Mouse (Mus musculus) monocyte, adult 5-6 weeks (primary cell): ENCODE measurements at regions not wholly inside any gene's neighbourhood (a gene's known extent, or its start where the extent isn't known, plus 50 kb on each side); places are given as distances from the start of the nearest gene placed in this dataset.
A peak's percentile ranks its signal among the peaks of the same experiment; 100 is the strongest.

Experiments used
- ATAC-seq: fragments of 153-309, 156-312 bp; replicated peaks from 2 replicates; pipeline ENCODE4 v1.8.0; 2017; ENCODE audit warnings: mild to moderate bottlenecking; ENCODE audit not compliant: low TSS enrichment, insufficient number of reproducible peaks, severe bottlenecking, poor library complexity, low FRiP score

DNA sequence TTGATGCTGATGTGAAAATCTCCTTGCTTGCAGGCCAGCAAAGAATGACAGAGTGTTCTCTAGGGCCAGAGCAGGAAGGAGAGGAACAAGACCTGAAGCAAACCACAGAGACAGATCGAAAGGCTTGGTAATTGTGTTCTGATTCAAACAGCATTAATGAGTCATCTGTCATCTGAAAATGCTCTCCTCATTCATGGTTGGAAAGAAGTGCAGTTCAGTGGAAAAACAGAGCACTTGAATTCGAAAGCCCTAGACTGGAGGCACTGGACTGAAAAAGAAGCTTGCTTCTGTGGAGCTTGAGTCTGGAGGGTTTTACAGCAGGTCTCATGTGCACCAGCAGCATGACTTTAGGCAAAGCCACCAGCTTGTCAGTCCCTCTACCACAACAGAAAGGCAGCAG is 374.3 kb upstream of the B430305J03Rik start:
- no peak for ATAC-seq

DNA sequence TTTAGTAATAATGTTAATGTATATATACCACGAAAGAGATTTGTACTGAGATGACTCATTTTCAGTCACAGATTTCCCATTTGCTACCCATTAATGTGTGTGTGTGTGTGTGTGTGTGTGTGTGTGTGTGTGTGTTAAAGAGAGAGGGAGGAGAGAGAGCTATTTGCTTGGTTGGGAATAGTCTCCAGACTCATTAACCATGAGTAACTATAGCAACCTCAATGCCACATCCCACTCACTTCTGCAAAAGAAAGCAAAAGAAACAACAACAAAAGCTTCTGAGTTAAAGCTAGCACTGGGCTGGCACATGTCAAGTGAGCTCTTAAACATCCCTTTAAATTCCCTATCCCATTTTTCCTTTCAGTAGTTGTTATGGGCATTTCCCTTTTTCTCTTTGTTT is 372.8 kb upstream of the B430305J03Rik start:
- no peak for ATAC-seq

DNA sequence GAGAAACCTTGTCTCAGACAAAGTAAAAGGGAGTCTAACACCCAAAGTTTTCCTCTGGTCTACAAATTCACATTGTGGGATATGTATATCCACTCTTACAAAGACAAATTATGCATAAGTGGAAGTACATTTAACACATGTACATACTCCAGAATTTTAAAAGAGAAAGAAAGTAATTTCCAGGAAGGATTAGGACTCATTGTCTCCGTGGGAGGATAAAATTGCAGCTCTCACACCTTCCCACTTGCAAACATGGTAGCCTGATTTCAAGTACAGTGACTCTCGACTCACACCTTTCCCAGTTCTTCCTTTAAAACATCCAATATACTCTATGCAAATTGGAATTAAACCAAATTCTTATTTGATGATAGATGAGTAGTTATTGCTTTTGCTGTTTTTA is 351.0 kb upstream of the B430305J03Rik start:
- no peak for ATAC-seq

- ATAC-seq, result no peak
Observed at GRCm38 (mm10) chr3:61687933-61688705, 322.4 kb upstream of the B430305J03Rik start.

DNA sequence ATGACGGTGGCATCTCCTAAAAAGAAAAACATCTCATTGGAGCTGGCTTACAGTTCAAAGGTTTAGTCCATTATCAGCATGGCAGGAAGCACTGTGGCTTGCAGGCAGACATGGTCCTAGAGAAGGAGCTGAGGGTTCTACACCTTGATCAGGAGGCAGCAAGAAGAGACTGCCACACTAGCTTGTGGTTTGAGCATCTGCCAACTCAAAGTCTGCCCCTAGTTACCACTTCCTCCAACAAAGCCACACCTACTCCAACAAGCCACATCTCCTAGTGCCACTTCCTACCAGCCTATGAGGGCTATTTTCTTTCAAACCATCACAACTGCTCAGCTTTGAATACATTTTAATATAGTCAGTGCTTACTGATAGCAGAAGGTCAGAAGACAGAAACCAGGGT is 305.1 kb upstream of the B430305J03Rik start:
- ATAC-seq, result peak; percentile 84

DNA sequence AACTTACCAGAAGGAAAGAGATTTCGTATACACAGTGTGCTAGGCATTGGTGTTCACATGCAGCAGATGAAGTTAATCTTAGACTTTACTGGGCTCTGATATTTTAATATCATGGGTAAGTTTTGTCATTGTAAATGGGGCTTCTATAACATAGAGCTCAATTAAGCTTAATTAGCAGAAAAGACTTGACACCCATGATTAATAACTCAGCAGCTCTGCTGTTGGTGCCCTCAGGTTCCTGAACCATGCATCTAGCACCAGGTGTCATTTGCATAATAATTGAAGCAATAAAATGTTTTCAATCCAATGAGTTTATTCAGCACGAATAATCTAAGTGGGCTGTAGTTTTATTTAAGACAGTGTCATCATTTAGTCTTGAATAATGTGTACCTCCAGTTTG is 290.4 kb upstream of the B430305J03Rik start:
- no peak for ATAC-seq

GRCm38 (mm10) chr3:61628535-61628934 is 262.8 kb upstream of the B430305J03Rik start:
- no peak for ATAC-seq

GRCm38 (mm10) chr3:61628099-61628498 is 262.3 kb upstream of the B430305J03Rik start:
- ATAC-seq, result no peak

DNA sequence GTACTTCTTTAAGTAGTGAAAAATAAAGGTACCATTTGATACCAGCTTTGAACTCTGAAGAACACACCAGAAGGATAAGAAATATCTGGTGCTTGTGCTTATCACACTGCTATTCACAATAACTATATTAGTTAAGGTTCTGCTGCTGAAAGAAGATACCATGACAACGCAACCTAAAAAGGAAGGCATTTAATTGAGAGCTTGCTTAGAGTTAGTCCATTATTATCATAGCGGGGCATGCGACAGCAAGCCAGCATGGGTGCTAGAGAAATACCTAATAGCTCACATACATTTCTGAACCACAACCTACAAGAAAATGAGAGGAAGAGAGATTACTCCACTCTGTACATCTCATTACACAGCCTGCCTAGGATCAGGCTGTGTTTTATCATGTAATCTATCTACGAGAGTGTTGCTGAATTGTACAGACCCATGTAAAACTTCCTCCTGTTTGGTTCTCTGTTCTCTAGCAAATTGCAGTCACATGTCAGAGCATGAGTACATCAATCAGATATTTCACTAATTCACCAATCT is 258.3 kb upstream of the B430305J03Rik start:
- ATAC-seq, result no peak

GRCm38 (mm10) chr3:61605469-61605868 is 239.7 kb upstream of the B430305J03Rik start:
- no peak for ATAC-seq

- no peak for ATAC-seq
Observed at GRCm38 (mm10) chr3:61602891-61603290, 237.1 kb upstream of the B430305J03Rik start.

- 0 out of 2 replicates have a peak, but pooled peaks have one; percentile 61 for ATAC-seq
Observed at GRCm38 (mm10) chr3:61595574-61595973, 229.8 kb upstream of the B430305J03Rik start.

- peak; percentile 86 for ATAC-seq
Observed at GRCm38 (mm10) chr3:61592342-61592741, 226.6 kb upstream of the B430305J03Rik start.

- ATAC-seq, result no peak
Observed at GRCm38 (mm10) chr3:61583669-61584068, 217.9 kb upstream of the B430305J03Rik start.

- ATAC-seq, result no peak
Observed at GRCm38 (mm10) chr3:61582927-61583326, 217.2 kb upstream of the B430305J03Rik start.

GRCm38 (mm10) chr3:61580252-61580651 is 214.5 kb upstream of the B430305J03Rik start:
- no peak for ATAC-seq

GRCm38 (mm10) chr3:61537113-61537512 is 171.4 kb upstream of the B430305J03Rik start:
- no peak for ATAC-seq

DNA sequence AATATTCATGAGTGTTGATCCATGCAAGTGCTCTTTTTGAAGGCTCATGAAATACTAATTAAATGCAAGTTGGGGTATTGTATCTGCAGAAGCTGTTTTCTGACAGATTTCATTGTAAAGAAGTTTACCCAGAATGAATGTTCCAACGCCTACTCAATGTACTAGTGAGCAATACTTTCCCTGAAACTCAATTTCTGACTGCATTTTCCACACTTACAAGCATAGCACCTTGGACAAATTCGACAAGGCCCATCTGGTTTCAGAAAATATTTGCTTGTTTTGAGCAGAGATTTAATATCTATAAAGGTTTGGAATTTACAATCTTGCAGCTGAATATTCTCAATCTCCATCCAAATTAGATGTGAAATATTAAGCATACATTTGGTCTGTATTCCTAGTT is 170.0 kb upstream of the B430305J03Rik start:
- no peak for ATAC-seq

DNA sequence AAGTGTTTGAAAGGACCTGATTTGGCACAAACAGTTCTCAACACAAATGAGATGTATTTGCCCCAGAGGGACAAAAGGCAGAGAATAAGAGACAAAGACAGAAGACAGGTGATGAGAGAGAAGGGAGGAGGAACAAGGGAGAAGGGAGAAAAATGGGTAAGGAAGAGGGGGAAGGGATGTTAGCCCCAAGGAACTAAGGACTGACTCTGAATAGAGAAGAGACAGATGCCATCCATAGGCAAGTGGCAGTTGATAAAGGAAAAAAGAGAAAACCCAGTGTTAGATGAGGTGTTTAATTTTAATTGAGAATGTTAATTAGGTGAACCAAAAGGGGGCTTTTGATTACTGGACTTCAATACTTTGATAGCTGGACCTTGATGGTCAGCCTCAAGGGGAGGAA is 137.4 kb upstream of the B430305J03Rik start:
- ATAC-seq, result no peak

DNA sequence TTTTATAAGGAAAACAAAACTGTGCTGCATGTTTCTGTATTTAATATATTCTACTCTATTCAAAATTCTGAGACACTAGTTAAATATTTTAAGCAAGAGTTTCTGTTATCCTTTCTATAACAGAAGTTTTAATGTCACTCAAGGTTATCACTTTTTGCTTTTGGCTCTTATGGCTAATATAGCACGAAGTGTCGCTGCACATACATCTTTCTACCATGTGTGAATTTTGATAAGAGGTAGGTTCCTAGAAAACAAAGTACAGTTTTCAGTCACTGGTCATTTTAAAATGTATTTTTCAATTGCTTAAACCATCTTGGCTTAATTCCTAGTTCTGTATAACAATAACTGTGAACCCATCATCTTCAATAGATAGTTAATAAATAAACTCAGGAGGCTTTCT is 129.1 kb upstream of the B430305J03Rik start:
- ATAC-seq, result no peak
